Mouse (Mus musculus) layer of hippocampus, adult 8-10 months (tissue): ENCODE data around the gene Rnase2b. TPM values are rescaled to one million over a fixed set of nuclear protein-coding genes. Genes with fewer than 3 reads are reported as not detected.
"Not testable (repeated sequence)": the region's sequence is repeated elsewhere in the genome, so short reads cannot be mapped to it uniquely, and the experiment has no call there.

Experiments used
- DNase-seq, 2 experiments: peaks; one replicate each; pipeline ENCODE4 v3.0.0; 2022; ENCODE audit warnings: low spot score in 2 of 2
- total RNA-seq, 4 experiments: library from RNA; stranded (reverse); gene quantifications; 2 replicates each; pipeline ENCODE4 v1.2.4; 2022

The Rnase2b gene
- total RNA-seq, 4 experiments from 2014 or later, result 0.74 TPM; not detected in 3

GRCm38 (mm10) chr14:51150206-51150831 lies 11.7 kb upstream of the Rnase2b start:
- no peak for DNase-seq

DNA sequence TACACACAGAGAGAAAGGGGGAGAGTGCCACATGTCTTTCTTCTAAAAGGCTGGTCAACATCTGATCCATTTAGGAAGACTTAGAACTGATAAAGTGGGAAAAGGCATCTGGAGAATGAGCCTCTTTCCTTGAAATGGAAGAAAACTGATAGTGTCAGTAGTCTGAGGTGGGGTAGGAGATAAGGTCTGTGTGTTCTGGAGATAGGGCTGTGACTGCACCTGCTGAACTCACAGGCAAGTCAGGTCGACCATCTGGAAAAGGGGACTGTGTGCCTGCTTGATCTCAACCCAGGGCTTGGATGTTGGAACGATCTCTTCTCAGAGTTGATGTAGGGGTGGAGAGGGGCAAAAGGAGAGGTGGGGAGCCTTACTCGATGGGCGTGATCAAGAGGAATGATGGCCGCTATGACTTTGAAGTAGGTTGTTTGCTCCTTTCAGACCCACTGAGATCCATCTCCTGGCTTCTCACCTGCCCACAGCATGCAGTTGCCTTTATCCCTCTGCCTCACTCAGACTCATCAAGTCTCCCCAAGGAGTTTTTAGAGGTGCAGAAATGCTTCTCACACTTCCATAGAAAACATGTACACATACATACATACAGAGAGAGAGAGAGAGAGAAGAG lies 9.7 kb upstream of the Rnase2b start:
- no peak for DNase-seq

- DNase-seq, result no peak
Observed at GRCm38 (mm10) chr14:51156056-51156735, 5.9 kb upstream of the Rnase2b start.

GRCm38 (mm10) chr14:51156736-51157068 lies 5.4 kb upstream of the Rnase2b start:
- no peak for DNase-seq

- DNase-seq, result no peak
Observed at GRCm38 (mm10) chr14:51157072-51157471, 5.0 kb upstream of the Rnase2b start.

- DNase-seq, result not testable (repeated sequence)
Observed at GRCm38 (mm10) chr14:51163323-51163722, 1.3 kb downstream of the Rnase2b start.

- DNase-seq, result no peak
Observed at GRCm38 (mm10) chr14:51165435-51165834, 3.4 kb downstream of the Rnase2b start.

DNA sequence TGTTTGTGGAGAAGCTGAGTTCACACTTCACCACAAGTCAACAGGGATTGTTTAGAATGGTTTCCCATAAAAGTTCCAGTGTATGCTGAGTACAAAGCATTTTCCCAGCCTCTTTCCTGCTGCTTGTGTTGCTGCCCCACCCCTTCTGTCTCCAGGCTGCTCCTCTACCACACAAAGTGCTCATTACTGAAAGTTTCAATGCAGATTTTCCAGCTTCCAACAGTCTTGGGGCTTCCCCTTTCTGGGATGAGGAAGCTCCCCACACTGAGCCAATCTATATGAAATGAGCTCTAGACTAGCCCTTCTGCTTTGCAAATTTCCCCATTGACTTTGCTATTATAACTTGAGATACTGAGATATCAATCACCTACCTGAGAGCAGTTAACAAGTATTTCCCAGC lies 4.0 kb downstream of the Rnase2b start:
- no peak for DNase-seq

GRCm38 (mm10) chr14:51172095-51172865 lies 10.2 kb downstream of the Rnase2b start:
- DNase-seq, result peak; percentile 8 to 31

- peak; percentile 30 to 48 for DNase-seq
Observed at GRCm38 (mm10) chr14:51172947-51173346, 10.9 kb downstream of the Rnase2b start.

DNA sequence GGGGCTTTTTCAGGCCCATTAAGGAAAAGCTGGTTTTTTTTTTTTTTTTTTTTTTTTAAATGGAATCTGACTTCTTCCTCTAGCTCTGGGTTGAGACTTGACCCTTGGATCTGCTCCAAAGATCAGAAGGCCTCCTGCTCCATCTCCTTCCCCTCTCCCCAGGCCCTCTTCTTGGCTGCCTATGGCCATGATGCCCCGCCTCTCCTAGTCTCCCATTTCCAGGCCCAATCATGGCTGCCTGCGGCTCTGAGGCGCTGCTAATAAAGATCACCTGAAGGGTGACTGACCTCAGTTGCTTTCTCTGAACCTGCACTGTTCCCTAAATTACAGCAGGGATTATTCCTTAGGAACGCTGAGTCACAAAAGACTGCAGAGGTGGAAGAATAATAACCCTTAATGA lies 11.8 kb downstream of the Rnase2b start:
- DNase-seq, result no peak

DNA sequence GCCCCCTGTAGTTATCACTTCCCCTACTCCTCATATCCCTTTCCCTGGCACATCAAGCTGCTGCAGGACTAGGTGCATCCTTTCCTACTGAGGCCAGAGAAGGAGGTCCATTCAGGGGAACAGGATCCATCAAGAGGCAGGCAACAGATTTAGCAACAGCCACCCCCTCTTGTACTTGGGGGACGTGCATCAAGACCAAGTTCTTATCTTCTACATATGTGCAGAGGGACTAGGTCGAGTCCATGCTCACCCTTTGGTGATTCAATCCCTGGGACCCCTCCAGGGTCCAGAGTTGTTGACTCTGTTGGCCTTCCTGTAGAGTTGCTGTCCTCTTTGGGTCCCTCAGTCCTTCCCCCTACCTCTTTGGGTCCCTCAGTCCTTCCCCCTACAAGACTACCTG lies 19.0 kb downstream of the Rnase2b start:
- DNase-seq, result not testable (repeated sequence)

DNA sequence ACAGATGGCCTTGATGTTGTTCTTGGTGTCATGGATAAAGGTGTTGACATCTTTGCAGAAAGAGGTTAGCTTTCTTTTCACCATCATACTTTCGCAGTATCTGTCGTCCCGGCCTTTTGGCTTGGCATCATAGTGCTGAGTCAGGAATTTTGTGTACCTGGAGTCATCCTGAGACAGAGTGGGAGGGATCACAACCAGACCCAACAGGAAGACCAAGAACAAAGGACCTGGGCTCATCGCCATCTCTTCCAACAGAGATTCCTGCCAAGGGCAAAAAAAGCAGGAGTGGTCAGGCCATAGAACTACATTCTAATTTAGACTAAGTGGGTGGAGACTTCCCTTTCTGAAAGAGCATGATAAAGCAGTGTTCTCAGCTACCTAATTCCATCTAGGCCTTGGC lies 33.6 kb downstream of the Rnase2b start:
- no peak for DNase-seq

DNA sequence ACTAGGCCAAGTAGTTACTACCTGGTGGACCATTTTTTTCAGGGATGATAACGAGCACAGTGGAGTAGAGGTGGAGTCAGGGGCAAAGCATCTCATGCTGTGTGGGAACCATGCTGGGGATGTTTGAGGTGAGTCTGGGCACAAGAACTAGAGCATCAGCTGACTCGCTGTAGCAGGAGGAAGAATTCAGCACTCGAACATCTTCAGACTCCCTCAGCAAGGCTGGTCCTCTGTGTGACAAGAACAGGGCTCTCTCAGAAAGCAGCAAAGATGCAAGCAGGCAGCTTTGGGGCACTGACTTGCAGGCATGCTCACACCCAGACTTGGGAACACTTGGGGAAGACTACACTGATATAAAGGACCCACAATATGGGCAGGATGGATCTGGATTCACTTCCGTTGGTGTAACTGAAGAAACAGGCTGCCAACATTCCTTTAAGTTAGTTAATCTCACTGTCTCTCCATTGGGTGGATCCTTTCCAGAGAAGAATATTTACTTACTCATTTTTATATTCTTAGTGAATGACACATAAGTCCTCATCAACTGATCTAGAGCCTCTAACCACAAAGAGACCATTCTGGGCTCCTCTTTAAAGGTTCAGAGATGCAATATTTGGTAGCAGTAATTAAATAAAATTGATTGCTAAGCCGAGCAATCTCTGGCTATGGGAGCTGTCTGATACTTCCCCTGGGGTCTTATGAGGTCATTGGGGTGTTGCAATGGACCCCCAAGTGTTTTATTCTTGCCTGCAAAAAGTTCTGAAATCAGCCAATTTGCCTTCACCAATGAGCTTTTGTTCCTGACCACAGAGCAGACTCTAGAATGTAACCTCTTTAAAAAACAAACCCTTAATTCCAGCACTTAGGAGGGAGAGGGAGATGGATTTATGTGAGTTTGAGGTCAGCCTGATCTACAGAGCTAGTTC lies 37.3 kb downstream of the Rnase2b start, which contains the start of gene Ang2:
Gene Ang2 (minus strand): TSS at position 51 of the 926 bp plus-strand sequence.
- DNase-seq, result no peak

DNA sequence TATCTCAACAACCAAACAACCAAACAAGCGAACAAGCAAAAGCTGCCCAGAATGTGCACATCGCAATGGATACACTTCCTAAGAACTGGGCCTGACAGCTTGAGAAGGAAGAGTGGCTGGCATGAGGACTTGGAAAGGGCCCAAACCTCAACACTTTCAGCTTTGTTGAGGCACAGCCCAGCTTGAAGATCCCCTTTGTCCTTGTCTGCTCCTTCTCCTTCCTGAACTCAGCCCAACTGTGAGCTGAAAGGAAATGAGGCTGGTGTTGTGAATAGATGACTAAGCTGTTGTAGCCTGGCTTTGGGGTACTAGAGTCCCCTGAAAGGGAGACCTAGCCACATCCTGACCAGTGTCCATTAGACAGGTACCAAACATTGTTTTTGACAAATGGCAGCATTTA lies 38.0 kb downstream of the Rnase2b start:
- peak; percentile 30 to 45 for DNase-seq

- no peak for DNase-seq
Observed at GRCm38 (mm10) chr14:51200466-51200865, 38.4 kb downstream of the Rnase2b start.

GRCm38 (mm10) chr14:51203115-51203514 lies 41.1 kb downstream of the Rnase2b start, which contains the start of gene Ear14:
Gene Ear14, plus strand, starts transcription at chr14:51203391.
- peak; percentile 26 to 41 for DNase-seq
